Mouse (Mus musculus) liver, adult 2 months (tissue): ENCODE results near the gene Zfp704. TPM values are rescaled to one million over a fixed set of nuclear protein-coding genes. Genes with fewer than 3 reads are reported as not detected.

Source experiments
- DNase-seq: peaks from one replicate; pipeline ENCODE4 v3.0.0-alpha.2; 2011; ENCODE audit warnings: low read depth, low spot score; ENCODE audit errors: extremely low read depth
- H3K27ac ChIP-seq: fragments of 200-500 bp; replicated peaks from 2 replicates; pipeline ENCODE4 v1.5.1; 2012; ENCODE audit warnings: low read depth, mild to moderate bottlenecking, control low read depth, inconsistent platforms, low read length; ENCODE audit not compliant: insufficient read depth
- H3K27me3 ChIP-seq: fragments of 200-500 bp; 2 replicates; pipeline ENCODE4 v1.6.1; 2012; ENCODE audit warnings: mild to moderate bottlenecking, moderate library complexity, low read length, inconsistent platforms; ENCODE audit not compliant: control insufficient read depth, insufficient read depth
- H3K36me3 ChIP-seq: fragments of 200-500 bp; 2 replicates; pipeline ENCODE4 v1.6.1; 2012; ENCODE audit warnings: low read length, inconsistent platforms; ENCODE audit not compliant: control insufficient read depth, insufficient read depth
- H3K4me1 ChIP-seq: fragments of 200-500 bp; 2 replicates; pipeline ENCODE4 v1.6.1; 2011; ENCODE audit warnings: low read length; ENCODE audit not compliant: control insufficient read depth, insufficient read depth
- H3K4me3 ChIP-seq: fragments of 200-500 bp; 2 replicates; pipeline ENCODE4 v1.5.1; 2011; ENCODE audit warnings: low read depth, mild to moderate bottlenecking, control low read depth, low read length, moderate library complexity; ENCODE audit not compliant: insufficient read depth
- H3K79me2 ChIP-seq: fragments of 200-500 bp; 2 replicates; pipeline ENCODE4 v1.6.1; 2012; ENCODE audit warnings: inconsistent platforms, mild to moderate bottlenecking, low read length, moderate library complexity; ENCODE audit not compliant: control insufficient read depth, insufficient read depth
- H3K9ac ChIP-seq: fragments of 200-500 bp; 2 replicates; pipeline ENCODE4 v1.6.1; 2012; ENCODE audit warnings: low read depth, mild to moderate bottlenecking, control low read depth, inconsistent platforms, low read length
- CTCF ChIP-seq: fragments of 200-500 bp; IDR thresholded peaks from 2 replicates; pipeline ENCODE4 v1.5.1; 2011; ENCODE audit warnings: low read depth, low read length, control low read depth
- POLR2A ChIP-seq: fragments of 200-500 bp; IDR thresholded peaks from 2 replicates; pipeline ENCODE4 v1.6.1; 2011; ENCODE audit warnings: low read length, control low read depth; ENCODE audit not compliant: insufficient read depth; ENCODE audit errors: extremely low read depth
- WGBS: fragments of 180-500 bp; shearing (Covaris S2); methylation state at CpG from one replicate; pipeline ENCODE4 v1.1.7; 2018; 5-methylcytosine and 5-hydroxymethylcytosine counted together
- polyA plus RNA-seq: library from polyadenylated mRNA; depleted of rRNA; stranded (reverse); fragments of >200 nt; gene quantifications from 2 replicates; pipeline ENCODE4 v1.2.3, GENCODE M21; 2012
- total RNA-seq: library from RNA; depleted of rRNA; stranded (reverse); fragments of >200 nt; gene quantifications from 2 replicates; pipeline ENCODE4 v1.2.3, GENCODE M21; 2014

The Zfp704 gene
- total and polyA plus RNA-seq, 2 experiments: 1.3 to 3.2 TPM

DNA sequence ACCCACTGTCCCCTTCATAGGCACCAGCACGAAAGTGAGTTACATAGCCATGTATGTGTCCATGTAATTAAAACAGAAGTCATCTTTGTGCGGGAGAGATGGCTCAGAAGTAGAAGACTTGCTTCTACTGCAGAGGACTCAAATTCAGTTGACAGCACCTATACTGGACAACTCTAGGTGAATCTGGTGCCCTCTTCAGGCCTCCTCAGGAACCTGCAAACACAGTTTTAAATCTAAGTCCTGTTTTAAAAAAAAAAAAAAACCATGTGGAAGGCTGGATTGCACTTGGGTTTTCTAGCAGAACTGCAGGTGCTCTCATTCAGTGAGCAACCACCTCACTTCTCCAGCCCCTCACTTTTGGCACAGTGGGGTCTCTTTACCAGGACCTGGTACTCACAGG is 16.1 kb downstream of the Zfp704 start:
- H3K27me3 ChIP-seq: no peaks in the 10 kb centered on the region
- no peak overlapping the region for H3K4me3 ChIP-seq
- no peak overlapping the region for H3K9ac ChIP-seq
- DNase-seq: peak; percentile 57
- peak; percentile 5; the same call in 1 of the 2 replicates for TF ChIP-seq CTCF
- no peak for TF ChIP-seq POLR2A
- H3K36me3 ChIP-seq: no peaks in the 10 kb centered on the region
- no peaks in the 10 kb centered on the region for H3K79me2 ChIP-seq
- 73% methylated on average over 2 of the region's 2 CpGs for WGBS
- H3K4me1 ChIP-seq: no peaks in the 10 kb centered on the region
- H3K27ac ChIP-seq: no peak overlapping the region

DNA sequence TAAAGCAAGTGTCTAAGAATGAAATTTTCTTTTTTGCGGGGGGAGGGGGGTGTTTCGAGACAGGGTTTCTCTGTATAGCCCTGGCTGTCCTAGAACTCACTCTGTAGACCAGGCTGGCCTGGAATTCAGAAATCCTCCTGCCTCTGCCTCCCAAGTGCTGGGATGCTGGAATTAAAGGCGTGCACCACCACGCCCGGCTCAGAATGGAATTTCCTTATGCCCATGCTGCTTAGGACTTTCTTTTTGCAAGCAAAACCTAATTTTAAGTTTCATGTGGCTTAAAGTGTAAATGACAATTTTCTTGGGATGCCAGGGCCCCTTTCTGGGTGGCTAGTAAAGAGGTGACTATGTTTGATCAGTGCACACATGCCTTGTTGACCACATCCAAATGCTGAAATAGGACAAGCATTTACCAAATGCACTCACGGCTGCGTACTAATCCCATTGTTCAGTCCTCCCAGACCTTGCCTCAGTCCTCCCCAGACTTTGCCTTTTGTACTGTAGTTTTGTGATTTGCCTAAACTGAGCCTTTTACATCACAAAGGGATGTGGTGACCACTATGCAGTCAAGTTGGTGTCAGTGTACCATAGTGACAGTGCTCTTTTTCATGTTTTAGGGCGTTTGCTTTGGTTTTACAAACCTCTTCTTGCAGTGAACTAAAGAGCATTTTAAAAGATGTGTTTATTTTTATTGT is 18.3 kb downstream of the Zfp704 start:
- H3K79me2 ChIP-seq: no peaks in the 10 kb centered on the region
- WGBS: 97% methylated on average over 8 of the region's 8 CpGs
- TF ChIP-seq CTCF: no peak

DNA sequence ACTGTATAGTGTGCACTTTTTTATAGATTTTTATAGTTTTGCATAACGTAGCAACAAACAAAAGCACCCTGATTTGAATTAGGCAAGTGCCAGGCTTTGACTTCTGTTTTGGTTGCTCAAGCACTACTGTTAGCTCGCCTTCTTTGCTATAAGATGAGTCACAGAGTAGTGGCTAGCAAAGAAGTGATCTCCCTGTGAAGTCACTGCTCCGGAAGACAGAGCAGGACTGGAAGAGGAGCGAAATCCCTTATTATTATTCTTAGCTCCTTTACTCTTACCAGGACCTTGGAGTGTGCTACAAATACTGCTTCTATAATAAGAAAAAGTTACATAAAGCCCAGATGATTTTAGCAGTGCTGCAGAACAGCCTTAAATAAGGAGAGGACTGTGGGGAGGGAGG is 21.2 kb downstream of the Zfp704 start:
- TF ChIP-seq POLR2A (no peak), CTCF (no peak)
- Histone ChIP-seq H3K27ac (no peak overlapping the region), H3K36me3 (no peaks in the 10 kb centered on the region), H3K4me3 (no peak overlapping the region), H3K27me3 (no peaks in the 10 kb centered on the region), H3K79me2 (peaks cover 2% of the 10 kb centered on the region; the same call in 1 of the 2 replicates), H3K4me1 (no peaks in the 10 kb centered on the region), H3K9ac (no peak overlapping the region)
- no peak for DNase-seq
- WGBS: 92% methylated on average over 4 of the region's 4 CpGs

More for the DNA sequence above, 18.3 kb downstream of the Zfp704 start:
- Histone ChIP-seq H3K27me3 (no peaks in the 10 kb centered on the region), H3K27ac (no peak overlapping the region), H3K4me1 (no peaks in the 10 kb centered on the region), H3K9ac (no peak overlapping the region), H3K4me3 (no peak overlapping the region), H3K36me3 (no peaks in the 10 kb centered on the region)
- no peak for DNase-seq

DNA sequence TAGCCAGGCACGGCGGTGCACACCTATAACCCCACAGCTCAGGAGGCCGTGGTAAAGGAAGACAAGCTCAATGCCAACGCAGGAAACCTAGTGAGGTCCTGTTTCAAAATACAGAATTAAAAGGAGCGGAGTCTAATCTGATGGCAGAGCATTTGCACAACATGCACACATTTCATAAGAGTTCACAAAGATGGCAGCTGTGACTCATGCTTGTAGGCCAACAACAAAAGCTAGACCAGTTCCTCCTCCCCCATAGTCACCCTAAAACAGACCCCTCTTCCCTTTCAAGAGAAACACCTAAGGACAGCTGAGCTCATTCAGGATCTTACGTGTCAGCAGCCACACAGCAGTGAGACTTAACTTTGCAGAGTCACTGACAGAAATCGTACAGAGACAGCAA is 22.6 kb downstream of the Zfp704 start:
- Histone ChIP-seq H3K4me1 (no peaks in the 10 kb centered on the region), H3K27me3 (no peaks in the 10 kb centered on the region), H3K79me2 (peaks cover 2% of the 10 kb centered on the region; the same call in 1 of the 2 replicates), H3K9ac (no peak overlapping the region), H3K36me3 (no peaks in the 10 kb centered on the region), H3K27ac (no peak overlapping the region), H3K4me3 (no peak overlapping the region)
- 95% methylated on average over 7 of the region's 7 CpGs for WGBS
- TF ChIP-seq CTCF (no peak), POLR2A (no peak)
- no peak for DNase-seq

DNA sequence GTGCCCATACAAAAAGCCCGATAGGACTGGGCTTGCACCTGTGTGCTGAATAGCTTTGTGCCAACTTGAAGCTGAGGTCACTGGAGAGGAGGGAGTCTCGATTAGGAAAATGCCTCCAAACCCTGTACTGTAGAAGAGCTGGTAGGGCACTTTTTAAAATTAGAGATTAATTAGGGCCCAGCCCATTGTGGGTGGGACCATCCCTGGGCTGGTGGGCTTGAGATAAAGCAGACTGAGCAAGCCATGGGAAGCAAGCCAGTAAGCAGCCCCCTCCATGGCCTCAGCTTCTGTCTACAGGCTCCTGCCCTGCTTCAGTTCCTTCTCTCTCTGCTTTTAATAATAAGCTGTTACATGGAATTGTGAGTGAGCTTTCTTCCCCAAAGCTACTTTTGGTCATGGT is 26.4 kb downstream of the Zfp704 start:
- Histone ChIP-seq H3K27ac (no peak overlapping the region), H3K4me1 (no peaks in the 10 kb centered on the region; the same call in 1 of the 2 replicates), H3K36me3 (no peaks in the 10 kb centered on the region), H3K4me3 (no peak overlapping the region), H3K79me2 (peaks cover 2% of the 10 kb centered on the region; the same call in 1 of the 2 replicates), H3K9ac (no peak overlapping the region), H3K27me3 (no peaks in the 10 kb centered on the region)
- DNase-seq: no peak
- 79% methylated on average over 2 of the region's 2 CpGs for WGBS
- TF ChIP-seq POLR2A (no peak), CTCF (no peak)
